Mouse (Mus musculus) ES-E14 (cell line): ENCODE measurements around the gene Sptlc2.

Source experiments
- MAFK ChIP-seq: IDR thresholded peaks from 2 replicates; pipeline ENCODE4 v1.6.1; 2014; ENCODE audit warnings: mild to moderate bottlenecking, low read depth, low read length, inconsistent platforms; ENCODE audit not compliant: insufficient read depth
- ZC3H11A ChIP-seq: IDR thresholded peaks from 2 replicates; pipeline ENCODE4 v1.6.1; 2012; ENCODE audit warnings: low read depth, mild to moderate bottlenecking, inconsistent platforms, low read length, borderline replicate concordance

DNA sequence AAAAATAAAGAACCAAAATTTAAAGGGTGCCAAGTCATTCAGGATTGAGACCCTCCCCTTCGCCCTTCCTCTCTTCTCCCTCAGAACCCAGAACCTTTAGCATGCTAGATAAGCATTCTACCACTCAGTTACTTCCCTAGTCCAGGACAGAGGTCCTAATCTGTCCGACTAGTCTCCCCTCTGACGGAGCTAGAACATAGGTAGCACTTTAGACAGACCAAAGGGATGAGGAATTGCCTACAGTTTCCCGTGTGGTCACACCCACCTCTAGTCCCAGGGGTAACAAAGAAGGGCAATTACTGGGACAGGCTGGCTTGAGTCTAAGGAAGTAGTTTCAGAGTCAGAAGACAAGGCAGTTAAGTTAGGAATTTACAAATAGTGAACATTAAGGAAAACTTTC is 60.1 kb downstream of the Sptlc2 start:
- TF ChIP-seq MAFK (no peak), ZC3H11A (no peak)
